Mouse (Mus musculus): ENCODE measurements around the gene Ints3.
A peak's percentile ranks its signal among the peaks of the same experiment; 100 is the strongest.

The Ints3 gene

DNA sequence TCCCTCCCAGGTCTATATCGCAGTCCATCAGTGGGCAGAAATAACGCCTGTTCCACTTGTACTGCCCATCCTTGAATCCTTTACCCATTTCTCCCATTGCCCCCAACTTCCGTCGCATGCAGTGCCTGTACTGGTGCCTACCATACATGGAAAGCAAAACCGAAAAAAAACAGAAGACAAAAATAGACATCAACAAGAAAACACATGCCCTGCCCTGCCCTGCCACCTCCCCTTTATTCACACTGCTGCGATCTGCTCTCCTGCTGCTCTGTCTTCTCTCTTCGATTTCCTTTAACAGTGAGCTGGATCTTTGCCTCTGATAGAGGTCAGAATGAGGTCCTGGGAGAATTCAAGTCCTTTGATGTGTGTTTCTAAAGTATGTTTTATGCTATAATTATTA, 75.5 kb downstream of the Ints3 start:
- no peak for DNase-seq (ENCODE audit: low spot score in 2 of 2)

DNA sequence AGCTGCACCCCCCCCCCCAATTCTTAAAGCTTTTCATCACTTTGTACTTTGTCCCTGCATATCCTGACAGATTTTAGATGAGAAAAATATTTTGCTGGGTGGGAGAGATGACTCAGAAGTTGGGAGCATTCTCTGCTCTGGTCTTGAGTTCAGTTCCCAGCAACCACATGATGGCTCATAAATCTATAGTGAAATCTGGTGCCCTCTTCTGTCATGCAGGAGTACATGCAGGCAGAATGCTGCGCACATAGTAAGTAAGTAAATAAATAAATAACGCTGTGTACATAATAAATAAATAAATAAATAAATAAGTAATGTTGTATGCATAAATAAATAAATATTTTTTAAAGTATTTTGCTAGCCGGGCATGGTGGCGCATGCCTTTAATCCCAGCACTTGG, 85.6 kb downstream of the Ints3 start:
- DNase-seq (ENCODE audit: low spot score in 2 of 2): no peak

DNA sequence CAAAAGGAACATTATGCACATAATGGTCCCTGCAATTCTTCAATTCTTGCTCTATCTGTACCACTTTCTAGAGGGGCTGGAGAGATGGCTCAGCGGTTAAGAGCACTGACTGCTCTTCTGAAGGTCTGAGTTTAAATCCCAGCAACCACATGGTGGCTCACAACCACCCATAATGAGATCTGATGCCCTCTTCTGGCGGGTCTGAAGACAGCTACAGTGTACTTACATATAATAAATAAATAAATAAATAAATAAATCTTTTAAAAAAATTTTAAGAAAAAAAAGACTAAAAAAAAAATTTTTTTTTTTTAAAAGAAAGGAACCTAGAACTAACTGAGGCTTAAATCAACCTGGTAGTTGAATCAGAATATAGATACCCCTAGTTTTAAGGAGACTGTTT, 90.6 kb downstream of the Ints3 start:
- peak in 1 of 2 experiments; percentile 9 for DNase-seq (ENCODE audit: low spot score in 2 of 2)

Data from thymus, postnatal 10 days (tissue).